Mouse (Mus musculus): ENCODE measurements around the gene Pigu. TPM values are rescaled to one million over a fixed set of nuclear protein-coding genes. Genes with fewer than 3 reads are reported as not detected.

The Pigu gene
- polyA plus RNA-seq, 1 experiment from 2014 or later, result 54.6 TPM

- Histone ChIP-seq H3K27me3 (replicated peaks) (no peaks in the 10 kb centered on the region), H3K4me2 (no peak overlapping the region), H3K36me3 (peaks cover 4% of the 10 kb centered on the region; the same call in 1 of the 2 replicates), H3K4me1 (no peaks in the 10 kb centered on the region), H3K9ac (no peak overlapping the region), H3K9me3 (no peaks in the 10 kb centered on the region), H3K4me3 (replicated peaks) (no peak overlapping the region), H3K27ac (no peak overlapping the region)
- ATAC-seq (ENCODE audit: insufficient read depth, low FRiP score, low read depth), result no peak
- 82% methylated on average over 2 of the region's 2 CpGs for WGBS
Observed at GRCm38 (mm10) chr2:155318618-155319017, 38.6 kb downstream of the Pigu start.

DNA sequence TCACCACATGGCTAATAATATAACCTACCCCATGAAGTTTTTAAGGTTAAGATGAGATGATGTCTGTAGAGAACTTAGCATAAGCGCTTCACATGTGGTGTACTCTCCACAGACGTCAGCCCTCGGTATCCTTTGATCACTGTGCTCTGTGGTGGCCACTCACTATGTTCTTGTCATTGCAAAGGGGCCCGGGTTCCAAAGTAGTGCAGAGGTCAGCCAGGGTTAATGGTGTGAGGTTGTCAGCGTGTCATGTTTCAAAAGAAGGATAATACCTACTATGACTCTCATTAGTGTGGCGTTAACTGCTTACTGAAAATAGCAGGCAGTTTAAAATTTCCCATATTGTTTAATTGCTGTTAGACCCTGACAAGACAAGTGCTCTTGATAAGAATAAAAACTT is 43.6 kb downstream of the Pigu start:
- Histone ChIP-seq H3K36me3 (0 out of 2 replicates have a peak, but pooled peaks cover 14% of the 10 kb centered on the region), H3K4me1 (0 out of 2 replicates have a peak, but pooled peaks cover 4% of the 10 kb centered on the region)
- WGBS, result 47% methylated on average over 6 of the region's 6 CpGs

DNA sequence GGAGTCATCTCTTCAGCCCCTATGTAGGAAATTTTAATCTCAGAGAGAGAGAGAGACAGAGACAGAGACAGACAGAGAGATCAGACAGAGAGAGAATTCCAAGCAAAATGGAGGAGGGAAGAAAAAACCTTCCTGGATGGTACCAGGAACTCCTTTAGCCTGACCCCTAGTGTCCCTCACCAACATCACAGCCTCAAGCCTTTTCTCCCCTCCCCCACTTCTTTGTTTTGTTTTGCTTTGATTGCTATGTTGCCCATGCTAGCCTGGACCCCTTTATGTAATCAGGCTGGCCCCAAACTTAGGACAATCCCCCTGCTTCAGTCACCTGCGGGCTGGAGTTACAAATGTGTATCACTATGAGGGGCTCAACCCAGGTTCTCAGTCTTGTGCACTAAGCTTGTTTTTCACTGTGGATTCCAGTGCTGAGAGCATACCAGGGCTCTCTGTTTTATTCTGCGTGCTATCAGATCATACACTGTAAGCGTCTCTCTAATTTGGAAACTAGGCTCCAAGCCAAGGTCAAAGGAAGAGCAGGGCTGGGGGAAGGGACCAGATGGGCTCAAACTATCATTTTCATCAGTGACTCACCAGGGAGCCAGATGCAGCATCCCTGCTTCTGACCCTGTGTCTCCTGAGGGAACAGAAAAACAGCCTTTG is 48.2 kb downstream of the Pigu start:
- Histone ChIP-seq H3K4me1 (0 out of 2 replicates have a peak, but pooled peaks cover 4% of the 10 kb centered on the region), H3K9me3 (no peaks in the 10 kb centered on the region), H3K36me3 (peaks cover 17% of the 10 kb centered on the region; the same call in 1 of the 2 replicates), H3K27me3 (replicated peaks) (no peaks in the 10 kb centered on the region), H3K9ac (no peak overlapping the region), H3K4me3 (replicated peaks) (no peak overlapping the region), H3K27ac (peak overlapping the region; percentile 59; the same call in 1 of the 2 replicates), H3K4me2 (no peak overlapping the region)
- ATAC-seq (ENCODE audit: insufficient read depth, low FRiP score, low read depth), result peak; percentile 39; the same call in 1 of the 2 replicates
- 37% methylated on average over 3 of the region's 3 CpGs for WGBS

More for the DNA sequence above, 43.6 kb downstream of the Pigu start:
- no peak for ATAC-seq (ENCODE audit: insufficient read depth, low FRiP score, low read depth)
- Histone ChIP-seq H3K9me3 (no peaks in the 10 kb centered on the region), H3K9ac (no peak overlapping the region), H3K27ac (no peak overlapping the region), H3K27me3 (replicated peaks) (no peaks in the 10 kb centered on the region), H3K4me3 (replicated peaks) (no peak overlapping the region), H3K4me2 (no peak overlapping the region)

GRCm38 (mm10) chr2:155299563-155299962 is 57.7 kb downstream of the Pigu start:
- no peaks in the 10 kb centered on the region for H3K4me1 ChIP-seq
- peak; percentile 22; the same call in 1 of the 2 replicates for ATAC-seq (ENCODE audit: insufficient read depth, low FRiP score, low read depth)
- peak overlapping the region; percentile 69 for H3K27ac ChIP-seq
- 63% methylated on average over 4 of the region's 4 CpGs for WGBS
- H3K36me3 ChIP-seq, result peaks cover 28% of the 10 kb centered on the region
- H3K9me3 ChIP-seq, result no peaks in the 10 kb centered on the region
- no peak overlapping the region for H3K4me3 ChIP-seq (replicated peaks)
- no peak overlapping the region for H3K9ac ChIP-seq
- H3K4me2 ChIP-seq, result no peak overlapping the region
- no peaks in the 10 kb centered on the region for H3K27me3 ChIP-seq (replicated peaks)

DNA sequence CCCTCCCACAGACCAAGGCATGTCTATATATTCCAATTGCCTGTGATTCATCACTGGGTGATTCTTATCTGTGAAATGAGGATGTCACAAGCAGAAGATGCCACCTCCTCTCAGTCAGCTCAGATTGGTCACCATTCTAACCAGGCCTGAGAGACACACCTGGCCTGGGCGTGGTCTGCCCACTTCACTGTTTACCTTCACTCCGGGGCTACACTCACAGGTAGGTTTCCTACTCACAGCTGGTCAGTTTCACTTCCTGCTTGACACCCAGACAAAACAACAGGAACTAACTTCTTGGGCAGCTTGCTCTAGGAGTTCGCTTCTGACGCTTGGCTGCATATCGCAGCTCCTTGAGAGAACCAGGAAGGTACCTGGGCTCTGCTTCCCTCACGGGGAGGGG is 61.8 kb downstream of the Pigu start:
- no peak overlapping the region for H3K9ac ChIP-seq
- no peaks in the 10 kb centered on the region for H3K4me1 ChIP-seq
- no peak overlapping the region for H3K4me2 ChIP-seq
- no peak overlapping the region for H3K4me3 ChIP-seq (replicated peaks)
- H3K27ac ChIP-seq, result peak overlapping the region; percentile 27; the same call in 1 of the 2 replicates
- no peaks in the 10 kb centered on the region for H3K27me3 ChIP-seq (replicated peaks)
- 68% methylated on average over 6 of the region's 6 CpGs for WGBS
- no peaks in the 10 kb centered on the region for H3K9me3 ChIP-seq
- H3K36me3 ChIP-seq, result peaks cover 37% of the 10 kb centered on the region
- peak; percentile 77; the same call in 1 of the 2 replicates for ATAC-seq (ENCODE audit: insufficient read depth, low FRiP score, low read depth)

DNA sequence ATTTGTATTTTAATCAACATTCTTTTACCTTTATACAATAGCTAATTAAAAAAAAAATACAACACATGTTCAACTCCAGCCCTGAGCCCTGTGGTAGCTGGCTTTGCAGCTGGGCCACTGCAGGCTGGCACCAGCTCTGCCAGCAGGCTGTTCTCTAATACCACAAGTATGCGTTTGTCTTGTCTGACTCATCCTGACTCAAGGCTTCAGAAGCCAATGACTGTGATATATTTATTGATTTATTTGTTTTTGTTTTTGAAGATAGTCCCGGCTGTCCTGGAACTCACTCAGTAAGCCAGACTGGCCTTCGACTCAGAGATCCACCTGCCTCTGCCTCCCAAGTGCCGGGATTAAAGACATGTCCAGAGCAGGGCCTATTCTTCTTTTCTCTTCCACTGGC is 63.3 kb downstream of the Pigu start:
- 86% methylated on average over 4 of the region's 4 CpGs for WGBS
- Histone ChIP-seq H3K9ac (no peak overlapping the region), H3K36me3 (peaks cover 37% of the 10 kb centered on the region), H3K4me1 (no peaks in the 10 kb centered on the region), H3K4me2 (no peak overlapping the region), H3K27ac (no peak overlapping the region), H3K4me3 (replicated peaks) (no peak overlapping the region), H3K9me3 (no peaks in the 10 kb centered on the region), H3K27me3 (replicated peaks) (no peaks in the 10 kb centered on the region)
- ATAC-seq (ENCODE audit: insufficient read depth, low FRiP score, low read depth), result no peak

DNA sequence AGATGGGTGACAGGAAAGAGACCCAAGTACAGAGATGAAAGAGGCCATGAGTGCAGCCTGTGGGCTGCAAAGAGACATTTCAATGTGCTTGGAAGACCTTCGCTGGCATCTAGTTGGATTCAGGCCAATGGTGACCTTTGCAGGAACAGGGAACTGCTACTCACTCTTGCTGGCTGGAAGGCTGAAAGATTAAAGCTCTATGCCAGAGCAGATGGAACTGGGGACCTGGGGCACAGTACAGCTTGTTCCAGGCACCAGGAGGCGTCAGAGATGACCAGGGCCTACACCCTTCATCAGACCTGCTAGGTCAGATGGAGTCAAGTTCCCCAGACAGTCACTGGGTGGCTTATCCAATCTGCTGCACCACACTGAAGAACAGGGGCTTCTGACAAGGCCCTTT is 63.8 kb downstream of the Pigu start:
- Histone ChIP-seq H3K4me1 (no peaks in the 10 kb centered on the region), H3K9ac (no peak overlapping the region), H3K4me3 (replicated peaks) (no peak overlapping the region), H3K36me3 (peaks cover 32% of the 10 kb centered on the region), H3K4me2 (no peak overlapping the region), H3K9me3 (no peaks in the 10 kb centered on the region), H3K27ac (no peak overlapping the region), H3K27me3 (replicated peaks) (no peaks in the 10 kb centered on the region)
- no peak for ATAC-seq (ENCODE audit: insufficient read depth, low FRiP score, low read depth)
- 80% methylated on average over 2 of the region's 2 CpGs for WGBS

DNA sequence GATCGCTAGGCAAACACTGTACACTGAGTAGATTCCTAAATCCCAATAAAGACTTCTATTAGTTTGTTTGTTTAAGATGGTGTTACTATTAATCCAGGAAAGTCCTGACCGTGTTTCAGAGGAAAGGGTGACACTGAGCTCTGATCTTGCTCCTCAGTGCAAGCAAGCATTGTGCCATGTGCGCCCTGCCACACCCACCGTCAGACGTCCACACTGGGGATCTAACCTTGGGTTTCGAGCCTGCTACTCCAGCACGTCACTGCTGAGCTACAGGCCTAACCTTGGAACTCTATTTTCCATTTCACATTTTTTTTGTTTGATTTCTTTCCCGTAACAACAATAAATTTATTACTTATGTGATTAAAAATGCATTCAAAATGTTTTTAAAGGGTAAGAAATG is 67.2 kb downstream of the Pigu start:
- Histone ChIP-seq H3K36me3 (peaks cover 9% of the 10 kb centered on the region), H3K9me3 (no peaks in the 10 kb centered on the region), H3K4me1 (no peaks in the 10 kb centered on the region), H3K4me2 (no peak overlapping the region), H3K9ac (no peak overlapping the region), H3K27ac (no peak overlapping the region), H3K27me3 (replicated peaks) (no peaks in the 10 kb centered on the region), H3K4me3 (replicated peaks) (no peak overlapping the region)
- no peak for ATAC-seq (ENCODE audit: insufficient read depth, low FRiP score, low read depth)
- WGBS, result 86% methylated on average over 8 of the region's 8 CpGs

DNA sequence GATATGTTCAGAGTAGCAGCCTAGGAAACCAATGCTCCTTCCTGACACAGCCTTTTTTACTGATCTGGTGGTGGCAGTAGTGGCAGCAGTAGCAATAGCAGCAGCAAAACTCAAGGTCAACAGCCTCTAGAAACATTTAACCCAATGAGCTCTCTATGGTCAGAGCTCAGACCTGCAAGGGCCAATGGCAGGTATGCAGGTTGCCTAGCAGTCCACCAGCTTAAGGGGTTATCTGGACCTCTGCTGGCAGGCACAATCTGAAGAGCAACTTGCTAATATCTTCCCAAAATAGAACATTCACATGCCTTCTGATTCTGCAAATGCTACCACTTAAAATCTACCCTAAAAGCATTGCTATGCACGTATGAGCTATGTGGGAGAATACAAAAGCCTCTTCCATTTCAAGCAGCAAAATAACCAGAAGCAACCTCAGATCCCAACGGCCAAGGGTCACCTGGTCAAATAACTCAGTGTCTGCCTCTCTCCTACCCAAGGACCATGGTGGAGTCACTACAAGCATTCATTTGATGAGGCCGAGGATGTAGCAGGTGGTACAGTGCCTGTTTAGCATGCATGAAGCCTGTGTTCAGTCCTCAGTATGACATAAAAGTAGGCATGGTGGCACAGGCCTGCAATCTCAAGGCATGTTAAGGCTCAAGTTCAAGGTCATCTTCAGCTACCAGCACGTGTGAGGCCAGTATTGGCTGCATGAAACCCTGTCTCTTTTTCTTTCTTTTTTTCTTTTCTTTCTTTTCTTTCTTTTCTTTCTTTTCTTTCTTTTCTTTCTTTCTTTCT is 69.6 kb downstream of the Pigu start:
- Histone ChIP-seq H3K4me2 (no peak overlapping the region), H3K9ac (no peak overlapping the region), H3K27me3 (replicated peaks) (no peaks in the 10 kb centered on the region), H3K27ac (no peak overlapping the region), H3K9me3 (no peaks in the 10 kb centered on the region), H3K36me3 (peaks cover 10% of the 10 kb centered on the region; the same call in 1 of the 2 replicates), H3K4me1 (no peaks in the 10 kb centered on the region), H3K4me3 (replicated peaks) (no peak overlapping the region)
- WGBS, result 89% methylated on average over 4 of the region's 4 CpGs
- no peak for ATAC-seq (ENCODE audit: insufficient read depth, low FRiP score, low read depth)

GRCm38 (mm10) chr2:155285744-155286143 is 71.5 kb downstream of the Pigu start:
- H3K4me3 ChIP-seq (replicated peaks), result no peak overlapping the region
- no peaks in the 10 kb centered on the region for H3K27me3 ChIP-seq (replicated peaks)
- no peak overlapping the region for H3K9ac ChIP-seq
- H3K4me2 ChIP-seq, result no peak overlapping the region
- no peak for ATAC-seq (ENCODE audit: insufficient read depth, low FRiP score, low read depth)
- no peak overlapping the region for H3K27ac ChIP-seq
- no peaks in the 10 kb centered on the region for H3K9me3 ChIP-seq
- H3K36me3 ChIP-seq, result peaks cover 7% of the 10 kb centered on the region; the same call in 1 of the 2 replicates
- no peaks in the 10 kb centered on the region for H3K4me1 ChIP-seq
- WGBS, result 85% methylated on average over 6 of the region's 6 CpGs

GRCm38 (mm10) chr2:155284647-155285046 is 72.6 kb downstream of the Pigu start:
- no peak overlapping the region for H3K9ac ChIP-seq
- peak overlapping the region; percentile 57; the same call in 1 of the 2 replicates for H3K27ac ChIP-seq
- no peaks in the 10 kb centered on the region for H3K9me3 ChIP-seq
- no peaks in the 10 kb centered on the region for H3K4me1 ChIP-seq
- H3K36me3 ChIP-seq, result peaks cover 7% of the 10 kb centered on the region; the same call in 1 of the 2 replicates
- WGBS, result 58% methylated on average over 7 of the region's 7 CpGs
- 0 out of 2 replicates have a peak overlapping the region, but pooled peaks have one; percentile 3 for H3K4me2 ChIP-seq
- H3K4me3 ChIP-seq (replicated peaks), result no peak overlapping the region
- no peaks in the 10 kb centered on the region for H3K27me3 ChIP-seq (replicated peaks)
- ATAC-seq (ENCODE audit: insufficient read depth, low FRiP score, low read depth), result no peak

- Histone ChIP-seq H3K27ac (no peak overlapping the region), H3K4me3 (replicated peaks) (no peak overlapping the region), H3K9ac (no peak overlapping the region), H3K36me3 (peaks cover 7% of the 10 kb centered on the region; the same call in 1 of the 2 replicates), H3K4me2 (no peak overlapping the region), H3K27me3 (replicated peaks) (no peaks in the 10 kb centered on the region), H3K4me1 (no peaks in the 10 kb centered on the region), H3K9me3 (no peaks in the 10 kb centered on the region)
- WGBS, result 83% methylated on average over 4 of the region's 4 CpGs
- no peak for ATAC-seq (ENCODE audit: insufficient read depth, low FRiP score, low read depth)
Observed at GRCm38 (mm10) chr2:155283793-155284192, 73.4 kb downstream of the Pigu start.
